Mouse (Mus musculus): ENCODE measurements around the gene Pik3ip1. TPM values are rescaled to one million over a fixed set of nuclear protein-coding genes. Genes with fewer than 3 reads are reported as not detected.
A peak's percentile ranks its signal among the peaks of the same experiment; 100 is the strongest.

Gene Pik3ip1
- 41.3 and 42.6 TPM in 2 replicates for polyA plus RNA-seq (2012; rRNA removed)

GRCm38 (mm10) chr11:3329891-3330451 is at the start of gene Pik3ip1:
Gene Pik3ip1 (plus strand): TSS chr11:3330401.
- H3K27ac ChIP-seq (ENCODE audit: insufficient read depth, low read length), result peak within 1 kb of the TSS; percentile 97
- H3K4me3 ChIP-seq (ENCODE audit: insufficient read depth, low read length), result peak within 1 kb of the TSS; percentile 74
- TF ChIP-seq POLR2A (IDR thresholded peaks at IDR 0.05; ENCODE audit: extremely low read depth, insufficient read depth, low read length) (no peak), CTCF (IDR thresholded peaks at IDR 0.05; ENCODE audit: extremely low read depth, insufficient read depth, low read length) (no peak)
- peaks cover 6% of the 10 kb centered on the region; the same call in 1 of the 2 replicates for H3K4me1 ChIP-seq (ENCODE audit: control insufficient read depth, insufficient read depth, low read length)

GRCm38 (mm10) chr11:3282887-3283286 is 47.3 kb upstream of the Pik3ip1 start:
- TF ChIP-seq POLR2A (IDR thresholded peaks at IDR 0.05; ENCODE audit: extremely low read depth, insufficient read depth, low read length) (no peak), CTCF (IDR thresholded peaks at IDR 0.05; ENCODE audit: extremely low read depth, insufficient read depth, low read length) (no peak)
- Histone ChIP-seq H3K4me1 (ENCODE audit: control insufficient read depth, insufficient read depth, low read length) (no peaks in the 10 kb centered on the region), H3K27ac (ENCODE audit: insufficient read depth, low read length) (no peak overlapping the region), H3K4me3 (ENCODE audit: insufficient read depth, low read length) (no peak overlapping the region)

GRCm38 (mm10) chr11:3283645-3284044 is 46.6 kb upstream of the Pik3ip1 start:
- TF ChIP-seq POLR2A (IDR thresholded peaks at IDR 0.05; ENCODE audit: extremely low read depth, insufficient read depth, low read length), result no peak
- no peak for TF ChIP-seq CTCF (IDR thresholded peaks at IDR 0.05; ENCODE audit: extremely low read depth, insufficient read depth, low read length)
- Histone ChIP-seq H3K27ac (ENCODE audit: insufficient read depth, low read length) (no peak overlapping the region), H3K4me1 (ENCODE audit: control insufficient read depth, insufficient read depth, low read length) (no peaks in the 10 kb centered on the region), H3K4me3 (ENCODE audit: insufficient read depth, low read length) (no peak overlapping the region)

GRCm38 (mm10) chr11:3285940-3286339 is 44.3 kb upstream of the Pik3ip1 start:
- H3K27ac ChIP-seq (ENCODE audit: insufficient read depth, low read length), result no peak overlapping the region
- H3K4me1 ChIP-seq (ENCODE audit: control insufficient read depth, insufficient read depth, low read length), result no peaks in the 10 kb centered on the region
- no peak for TF ChIP-seq CTCF (IDR thresholded peaks at IDR 0.05; ENCODE audit: extremely low read depth, insufficient read depth, low read length)
- TF ChIP-seq POLR2A (IDR thresholded peaks at IDR 0.05; ENCODE audit: extremely low read depth, insufficient read depth, low read length), result no peak
- no peak overlapping the region for H3K4me3 ChIP-seq (ENCODE audit: insufficient read depth, low read length)

GRCm38 (mm10) chr11:3287131-3287530 is 43.1 kb upstream of the Pik3ip1 start:
- TF ChIP-seq CTCF (IDR thresholded peaks at IDR 0.05; ENCODE audit: extremely low read depth, insufficient read depth, low read length) (no peak), POLR2A (IDR thresholded peaks at IDR 0.05; ENCODE audit: extremely low read depth, insufficient read depth, low read length) (no peak)

DNA sequence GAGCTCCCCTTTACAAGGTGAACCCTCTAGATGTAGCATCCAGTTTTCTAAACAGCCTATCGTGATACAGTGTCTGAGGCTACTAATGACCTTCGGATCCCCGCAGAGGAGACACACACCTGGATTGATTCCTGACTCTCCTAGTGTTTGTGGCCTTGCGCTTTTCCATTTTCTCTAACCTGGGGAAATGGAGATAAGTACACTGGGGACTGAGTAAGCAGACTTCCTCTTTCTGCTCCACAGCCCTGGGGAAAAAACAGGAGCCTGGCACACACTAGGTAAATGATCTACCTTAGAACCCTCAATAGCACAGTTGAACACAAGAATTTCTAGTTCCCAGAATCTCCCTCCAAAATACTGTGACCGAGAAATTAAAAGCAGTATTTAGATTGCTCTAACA is 42.3 kb upstream of the Pik3ip1 start:
- no peak overlapping the region for H3K27ac ChIP-seq (ENCODE audit: insufficient read depth, low read length)
- no peak overlapping the region for H3K4me3 ChIP-seq (ENCODE audit: insufficient read depth, low read length)
- H3K4me1 ChIP-seq (ENCODE audit: control insufficient read depth, insufficient read depth, low read length), result peaks cover 3% of the 10 kb centered on the region; the same call in 1 of the 2 replicates
- TF ChIP-seq CTCF (IDR thresholded peaks at IDR 0.05; ENCODE audit: extremely low read depth, insufficient read depth, low read length), result no peak
- no peak for TF ChIP-seq POLR2A (IDR thresholded peaks at IDR 0.05; ENCODE audit: extremely low read depth, insufficient read depth, low read length)

More at GRCm38 (mm10) chr11:3287131-3287530, 43.1 kb upstream of the Pik3ip1 start:
- no peak overlapping the region for H3K4me3 ChIP-seq (ENCODE audit: insufficient read depth, low read length)
- H3K27ac ChIP-seq (ENCODE audit: insufficient read depth, low read length), result no peak overlapping the region
- peaks cover 3% of the 10 kb centered on the region; the same call in 1 of the 2 replicates for H3K4me1 ChIP-seq (ENCODE audit: control insufficient read depth, insufficient read depth, low read length)

DNA sequence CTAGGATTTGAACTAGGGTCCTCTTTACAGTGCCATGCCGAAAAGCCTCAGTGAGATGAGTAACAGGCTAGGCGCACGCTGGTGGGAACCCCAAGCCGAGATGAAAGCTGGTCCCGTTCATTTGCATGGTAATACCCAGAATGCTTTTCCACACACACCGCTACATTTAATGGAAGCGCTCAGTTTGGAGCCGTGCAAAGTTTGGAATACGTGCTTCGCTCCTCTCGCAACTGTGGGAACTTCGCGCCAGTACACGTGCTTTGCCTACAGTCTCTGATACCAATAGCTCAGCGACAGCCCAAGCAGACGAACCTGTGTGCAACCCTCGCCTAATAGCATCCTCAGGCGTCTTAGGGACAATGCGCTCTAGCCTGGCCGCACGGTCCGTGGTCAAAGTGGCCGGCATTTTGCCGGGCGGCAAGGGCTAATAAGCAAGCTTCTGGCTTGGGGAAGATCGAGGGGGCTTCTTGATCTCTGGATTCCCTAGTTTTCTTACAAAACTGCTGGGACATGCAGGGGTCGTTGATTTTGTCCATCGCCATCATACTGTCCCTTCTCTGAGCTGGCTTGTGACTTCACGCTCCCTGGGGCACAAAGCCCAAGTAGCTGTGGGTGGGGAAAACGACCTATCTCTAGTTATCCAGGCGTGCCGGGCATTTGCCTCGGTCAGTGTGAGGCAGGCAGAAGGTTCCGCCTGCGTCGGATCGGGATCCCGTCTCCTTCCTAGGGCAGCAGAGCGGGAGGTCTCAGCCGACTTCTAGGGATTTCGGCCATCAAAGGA is 41.5 kb upstream of the Pik3ip1 start, which contains the start of gene Patz1:
Gene Patz1 (plus strand): TSS at position 354 of the 781 bp plus-strand sequence.
- peaks cover 4% of the 10 kb centered on the region; the same call in 1 of the 2 replicates for H3K4me1 ChIP-seq (ENCODE audit: control insufficient read depth, insufficient read depth, low read length)
- TF ChIP-seq POLR2A (IDR thresholded peaks at IDR 0.05; ENCODE audit: extremely low read depth, insufficient read depth, low read length), result peak; percentile 35; the same call in 1 of the 2 replicates
- no peak for TF ChIP-seq CTCF (IDR thresholded peaks at IDR 0.05; ENCODE audit: extremely low read depth, insufficient read depth, low read length)
- peak within 1 kb of the TSS; percentile 83 for H3K4me3 ChIP-seq (ENCODE audit: insufficient read depth, low read length)
- H3K27ac ChIP-seq (ENCODE audit: insufficient read depth, low read length), result peak within 1 kb of the TSS; percentile 100

DNA sequence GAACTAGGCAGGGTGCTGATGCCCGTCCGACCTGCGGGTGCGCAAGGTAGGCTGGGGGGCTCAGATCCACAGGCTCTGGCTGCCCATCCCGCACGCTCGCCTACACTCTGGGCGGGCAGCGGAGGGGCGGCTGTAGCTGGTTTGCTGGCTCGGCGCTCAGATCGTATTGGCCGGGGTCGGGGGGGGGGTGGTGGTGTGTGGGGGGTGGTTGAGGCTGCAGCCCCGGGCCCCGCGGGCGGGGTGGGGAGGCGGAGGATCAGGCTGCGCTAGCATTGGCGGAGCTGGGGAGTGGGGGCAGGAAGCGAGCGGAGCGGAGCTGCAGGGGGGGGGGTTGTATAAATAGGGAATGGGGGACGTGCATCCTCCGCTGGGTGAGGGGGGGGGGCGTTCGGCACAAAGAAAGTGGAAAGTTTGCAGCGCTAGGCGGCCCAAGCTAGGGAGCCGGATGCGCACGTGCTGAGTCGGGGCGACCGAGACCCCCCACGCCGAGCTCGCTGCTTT is 40.8 kb upstream of the Pik3ip1 start:
- H3K4me1 ChIP-seq (ENCODE audit: control insufficient read depth, insufficient read depth, low read length), result peaks cover 4% of the 10 kb centered on the region; the same call in 1 of the 2 replicates
- H3K27ac ChIP-seq (ENCODE audit: insufficient read depth, low read length), result peak overlapping the region; percentile 100
- peak overlapping the region; percentile 83 for H3K4me3 ChIP-seq (ENCODE audit: insufficient read depth, low read length)
- TF ChIP-seq POLR2A (IDR thresholded peaks at IDR 0.05; ENCODE audit: extremely low read depth, insufficient read depth, low read length), result no peak
- no peak for TF ChIP-seq CTCF (IDR thresholded peaks at IDR 0.05; ENCODE audit: extremely low read depth, insufficient read depth, low read length)

- Histone ChIP-seq H3K27ac (ENCODE audit: insufficient read depth, low read length) (peak overlapping the region; percentile 100), H3K4me3 (ENCODE audit: insufficient read depth, low read length) (peak overlapping the region; percentile 83)
These were observed 40.2 kb upstream of the Pik3ip1 start for GRCm38 (mm10) chr11:3289803-3290639.

More at GRCm38 (mm10) chr11:3289803-3290639, 40.2 kb upstream of the Pik3ip1 start:
- TF ChIP-seq POLR2A (IDR thresholded peaks at IDR 0.05; ENCODE audit: extremely low read depth, insufficient read depth, low read length) (peak; percentile 47), CTCF (IDR thresholded peaks at IDR 0.05; ENCODE audit: extremely low read depth, insufficient read depth, low read length) (peak; percentile 26; the same call in 1 of the 2 replicates)
- H3K4me1 ChIP-seq (ENCODE audit: control insufficient read depth, insufficient read depth, low read length), result peaks cover 4% of the 10 kb centered on the region; the same call in 1 of the 2 replicates

Data from cortical plate, adult 2 months (tissue).